Mouse (Mus musculus): ENCODE measurements around the gene Cacna1s. TPM values are rescaled to one million over a fixed set of nuclear protein-coding genes. Genes with fewer than 3 reads are reported as not detected.

Gene Cacna1s
- total RNA-seq, 1 experiment from 2014 or later: 1.6 TPM

DNA sequence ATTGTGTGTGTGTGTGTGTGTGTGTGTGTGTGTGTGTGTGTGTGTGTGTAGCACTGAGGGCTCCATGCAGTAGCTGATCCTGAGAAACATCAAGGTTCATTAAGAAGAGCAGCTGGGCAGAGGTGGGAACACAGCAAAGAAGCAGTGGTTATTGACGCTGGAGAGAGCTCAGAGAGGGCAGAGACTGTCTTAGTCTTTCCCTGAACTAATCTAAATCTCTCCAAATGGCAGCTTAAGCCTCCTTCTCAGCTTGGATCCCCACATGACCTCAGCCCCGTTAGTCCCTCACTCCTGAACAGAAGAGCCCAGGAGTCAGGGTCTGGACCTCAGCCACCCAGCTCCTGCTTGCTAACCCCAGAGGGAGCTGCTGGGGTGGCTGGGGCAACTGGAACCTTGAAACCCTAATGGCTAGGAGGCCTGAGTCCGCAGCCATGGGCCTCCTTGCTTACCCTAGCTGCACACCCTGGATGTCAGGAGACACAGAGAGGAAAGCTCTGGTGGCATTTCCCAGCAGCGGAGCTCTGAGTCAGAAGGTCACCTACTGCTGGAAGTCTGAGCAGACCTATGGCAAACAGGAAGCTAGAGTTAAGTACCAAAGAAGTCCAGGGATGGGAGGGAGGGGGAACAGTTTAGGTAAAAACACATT, 76.5 kb downstream of the Cacna1s start:
- no peak for ATAC-seq (replicated peaks in 1 of 2; ENCODE audit: insufficient read depth in 1 of 2, low FRiP score in 2 of 2, low TSS enrichment in 1 of 2, low read depth in 1 of 2, poor library complexity in 2 of 2, severe bottlenecking in 2 of 2)

DNA sequence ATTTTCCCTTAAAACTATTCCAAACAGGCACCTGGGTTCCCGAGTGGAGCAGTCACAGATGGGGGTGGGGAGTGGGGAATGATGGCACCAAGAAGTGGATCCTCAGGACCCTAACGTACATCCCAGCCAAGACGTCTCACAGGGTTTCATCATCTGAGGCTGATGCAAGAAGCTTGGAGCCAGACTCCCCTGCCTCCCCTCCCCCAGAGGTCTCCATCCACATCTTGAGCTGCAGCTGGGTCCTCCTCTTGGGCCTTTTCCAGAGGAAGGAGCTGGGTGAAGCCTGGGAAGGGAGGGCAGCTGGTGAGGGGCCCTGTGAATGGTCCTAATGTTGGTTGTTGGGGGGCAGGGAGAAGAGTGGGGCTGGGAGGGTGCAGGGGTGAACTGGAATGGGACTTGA, 77.6 kb downstream of the Cacna1s start:
- ATAC-seq (replicated peaks in 1 of 2; ENCODE audit: insufficient read depth in 1 of 2, low FRiP score in 2 of 2, low TSS enrichment in 1 of 2, low read depth in 1 of 2, poor library complexity in 2 of 2, severe bottlenecking in 2 of 2): no peak

DNA sequence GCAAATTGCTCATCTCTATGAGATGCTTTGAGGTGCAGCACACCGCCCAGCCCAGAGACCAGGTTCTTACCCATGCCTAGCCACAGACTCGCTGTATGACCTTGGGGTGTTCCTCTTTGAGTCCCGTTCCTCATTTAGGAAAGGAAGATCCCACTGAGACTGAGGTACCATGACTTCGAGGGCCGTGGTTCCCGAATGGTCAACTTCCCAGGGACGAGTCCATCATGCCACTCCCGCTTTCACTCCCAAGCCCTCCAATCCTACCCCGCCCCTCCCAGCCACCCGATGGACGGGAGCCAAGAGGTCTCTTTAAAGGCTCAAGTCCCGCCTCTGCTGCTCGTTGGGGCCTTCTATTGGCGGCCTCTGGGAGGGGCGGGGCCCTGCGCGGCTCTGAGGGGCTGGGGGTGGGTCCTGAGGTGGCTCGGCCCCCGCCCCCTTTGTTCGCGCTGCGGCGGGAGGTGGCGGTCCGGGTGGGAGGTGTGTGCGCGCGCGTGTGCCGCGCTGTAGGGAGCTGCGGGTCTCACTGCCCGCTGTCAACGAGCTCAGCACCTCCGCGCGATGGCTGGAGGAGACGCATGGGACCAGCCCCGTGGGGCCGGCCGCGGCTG, 78.5 kb downstream of the Cacna1s start, which contains the start of gene Kif21b:
TSS of gene Kif21b (plus strand) at position 439 of the 608 bp plus-strand sequence.
- ATAC-seq (replicated peaks in 1 of 2; ENCODE audit: insufficient read depth in 1 of 2, low FRiP score in 2 of 2, low TSS enrichment in 1 of 2, low read depth in 1 of 2, poor library complexity in 2 of 2, severe bottlenecking in 2 of 2): peak; percentile 56 to 63

DNA sequence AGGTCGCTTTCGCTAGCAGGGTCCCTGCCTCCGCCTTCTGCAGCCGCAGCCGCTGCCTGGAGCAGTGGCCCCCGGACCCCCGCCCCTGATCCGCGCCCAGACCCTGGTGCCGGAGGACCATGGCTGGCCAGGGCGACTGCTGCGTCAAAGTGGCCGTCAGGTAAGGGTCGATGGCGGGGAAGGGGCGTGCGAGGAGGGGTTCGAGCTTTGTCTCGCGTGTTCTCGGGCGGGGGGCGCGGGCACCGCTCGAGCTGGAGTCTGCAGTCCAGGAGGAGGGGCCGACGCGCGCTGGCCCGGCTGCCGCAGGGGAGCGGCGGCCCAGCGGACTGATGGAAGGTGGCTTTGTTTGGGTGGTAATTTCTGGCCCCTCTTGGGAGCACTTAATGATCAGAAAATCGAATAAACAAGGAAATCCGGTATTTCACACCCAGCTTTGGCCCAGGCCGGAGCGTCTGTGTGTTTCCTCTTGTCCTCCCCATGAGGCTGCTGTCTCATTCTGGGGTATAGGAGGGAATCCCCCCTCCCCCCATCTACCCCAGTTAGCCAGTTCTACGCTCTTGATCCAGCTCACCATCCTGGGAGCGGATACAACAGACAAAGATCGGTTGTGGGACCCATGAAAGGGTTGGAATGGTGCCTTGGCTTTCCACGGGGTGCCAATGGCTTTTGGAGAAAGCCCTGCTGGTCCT, 79.2 kb downstream of the Cacna1s start:
- no peak for ATAC-seq (replicated peaks in 1 of 2; ENCODE audit: insufficient read depth in 1 of 2, low FRiP score in 2 of 2, low TSS enrichment in 1 of 2, low read depth in 1 of 2, poor library complexity in 2 of 2, severe bottlenecking in 2 of 2)

DNA sequence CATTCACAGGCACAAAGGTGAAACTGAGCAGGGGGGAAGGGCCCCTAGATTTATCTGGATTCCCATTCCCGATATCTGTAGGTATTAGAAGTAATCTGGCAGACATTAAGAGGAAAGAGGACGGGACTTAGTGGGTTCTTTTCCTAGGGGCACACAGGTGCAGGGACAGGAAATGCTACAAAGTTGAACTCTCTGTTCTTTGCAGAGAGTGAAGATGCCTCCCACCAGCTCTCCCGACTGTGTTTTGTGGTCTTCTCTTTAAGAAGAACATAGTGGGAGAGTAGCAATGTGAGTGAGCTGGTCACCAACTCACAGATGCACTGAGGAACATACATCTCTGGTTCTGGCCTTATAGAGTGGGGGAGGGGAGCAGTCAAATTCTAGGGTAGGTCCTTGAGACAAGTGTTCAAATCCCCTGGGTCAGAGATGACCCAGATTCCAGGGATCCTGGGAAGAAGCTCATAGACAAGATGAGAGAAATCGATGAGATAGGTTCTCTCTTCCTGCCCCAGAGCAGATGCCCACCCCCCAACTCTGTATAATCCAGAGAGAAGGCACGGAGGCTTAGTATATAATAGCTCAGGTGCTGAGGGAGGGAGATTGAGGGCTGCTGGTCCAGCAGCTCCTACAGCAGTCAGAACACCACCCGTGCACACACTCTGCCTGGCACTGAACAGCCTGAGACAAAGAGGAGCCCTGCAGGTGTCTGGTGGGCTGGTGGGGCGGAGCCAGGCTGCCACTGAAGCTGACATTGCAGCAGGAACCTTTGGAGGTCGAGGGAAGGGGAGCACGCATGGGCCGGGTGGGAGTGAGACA, 80.0 kb downstream of the Cacna1s start:
- no peak for ATAC-seq (replicated peaks in 1 of 2; ENCODE audit: insufficient read depth in 1 of 2, low FRiP score in 2 of 2, low TSS enrichment in 1 of 2, low read depth in 1 of 2, poor library complexity in 2 of 2, severe bottlenecking in 2 of 2)

DNA sequence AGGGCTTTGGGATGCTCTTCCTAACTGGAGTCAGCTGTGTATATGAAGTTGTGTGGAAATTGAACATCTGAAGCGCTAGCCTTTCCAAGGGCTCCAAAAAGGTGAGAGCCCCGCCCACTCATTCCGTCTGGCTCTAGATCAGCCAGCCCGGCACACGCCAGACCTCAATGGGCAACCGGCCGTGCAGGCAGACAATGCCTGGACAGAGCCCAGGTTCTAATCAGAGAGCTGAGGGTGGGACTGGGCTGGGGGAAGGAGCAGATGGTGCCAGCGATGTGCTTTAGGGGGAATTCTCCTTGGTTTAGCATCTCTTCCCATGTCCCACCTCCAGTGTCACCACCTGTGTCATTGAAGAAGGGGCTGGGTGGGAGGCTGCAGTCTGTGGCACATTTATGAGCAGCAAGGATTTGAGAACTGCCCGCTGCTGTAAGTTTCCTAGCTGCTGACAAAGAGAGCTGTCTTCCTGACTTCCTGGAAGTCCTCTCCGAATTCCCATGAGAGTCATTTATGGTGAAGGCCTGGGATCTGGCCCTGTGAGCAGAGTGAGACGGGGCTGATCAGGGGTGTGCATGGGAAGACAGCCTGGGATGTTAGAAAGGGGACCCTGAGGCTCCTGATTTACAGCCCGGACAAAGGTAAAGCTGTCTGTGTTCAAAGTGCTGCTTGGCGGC, 81.2 kb downstream of the Cacna1s start:
- ATAC-seq (replicated peaks in 1 of 2; ENCODE audit: insufficient read depth in 1 of 2, low FRiP score in 2 of 2, low TSS enrichment in 1 of 2, low read depth in 1 of 2, poor library complexity in 2 of 2, severe bottlenecking in 2 of 2): no peak

DNA sequence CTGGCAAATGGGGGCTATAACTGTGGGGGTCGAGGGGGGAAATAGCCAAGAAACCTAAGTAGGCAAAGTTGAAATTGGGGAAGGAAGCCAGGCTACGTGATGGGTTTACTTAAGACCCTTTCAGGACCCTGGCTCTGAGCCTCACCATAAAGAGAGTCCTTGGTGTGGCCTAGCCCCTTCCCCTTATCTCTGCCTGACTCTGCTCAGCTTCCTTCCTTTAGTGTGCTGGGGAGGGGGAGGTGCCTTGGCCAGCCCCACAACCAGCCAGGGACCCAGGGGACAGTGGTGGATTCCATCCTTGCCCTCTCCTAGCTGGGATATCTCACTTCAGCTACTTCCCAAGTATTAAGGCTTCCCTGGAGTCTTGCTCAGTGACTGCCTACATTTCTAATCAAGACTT, 82.0 kb downstream of the Cacna1s start:
- no peak for ATAC-seq (replicated peaks in 1 of 2; ENCODE audit: insufficient read depth in 1 of 2, low FRiP score in 2 of 2, low TSS enrichment in 1 of 2, low read depth in 1 of 2, poor library complexity in 2 of 2, severe bottlenecking in 2 of 2)

DNA sequence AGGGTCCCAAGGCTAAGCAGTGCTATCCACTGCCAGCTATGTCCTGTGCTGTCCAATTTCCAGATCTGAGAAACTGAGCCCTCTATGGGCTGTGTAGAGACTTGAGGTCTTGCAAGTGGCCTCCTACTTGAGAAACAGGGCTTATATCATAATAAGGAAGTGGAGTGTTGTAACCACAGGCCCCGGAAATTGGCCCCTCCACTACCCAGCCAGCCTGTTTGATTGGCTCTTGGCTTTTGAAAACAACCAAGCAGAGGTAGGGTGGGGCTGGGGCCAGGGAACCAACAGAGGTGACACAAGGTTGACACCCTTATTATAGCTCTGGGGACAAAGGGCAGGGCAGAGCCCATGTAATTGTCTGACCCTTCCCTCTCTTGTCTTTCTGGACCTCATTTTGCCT, 82.5 kb downstream of the Cacna1s start:
- ATAC-seq (replicated peaks in 1 of 2; ENCODE audit: insufficient read depth in 1 of 2, low FRiP score in 2 of 2, low TSS enrichment in 1 of 2, low read depth in 1 of 2, poor library complexity in 2 of 2, severe bottlenecking in 2 of 2): peak; percentile 71

DNA sequence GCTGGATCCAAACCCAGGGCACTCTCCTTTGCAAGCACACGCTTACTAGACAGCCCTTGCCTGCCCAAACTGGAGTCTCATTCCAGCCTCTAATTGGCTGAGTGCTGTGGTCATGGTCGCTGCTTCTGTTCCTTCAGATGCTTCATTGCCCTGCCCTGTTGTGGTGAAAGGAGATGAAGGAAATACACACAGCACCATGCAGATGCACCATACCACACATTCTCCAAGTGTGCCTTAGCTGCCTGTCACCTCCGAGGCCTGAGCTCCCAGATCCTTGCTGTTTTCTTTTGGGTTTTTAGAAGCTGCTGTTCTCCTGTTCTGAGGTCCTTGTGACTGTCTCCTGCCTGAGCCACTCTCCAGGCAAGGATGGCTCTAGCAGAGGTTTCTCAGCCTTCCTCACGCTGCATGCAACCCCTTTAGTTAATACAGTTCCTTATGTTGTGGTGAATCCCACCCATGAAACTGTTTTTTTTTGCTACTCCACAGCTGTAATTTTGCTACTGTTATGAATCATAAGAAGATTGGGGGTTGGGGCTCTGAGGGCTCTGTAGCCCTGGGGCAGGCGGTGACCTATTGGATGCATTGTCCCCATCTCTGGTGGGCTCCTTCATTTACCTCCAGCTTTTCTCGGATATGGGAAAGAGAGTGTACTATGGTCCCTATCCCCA, 83.4 kb downstream of the Cacna1s start:
- ATAC-seq (replicated peaks in 1 of 2; ENCODE audit: insufficient read depth in 1 of 2, low FRiP score in 2 of 2, low TSS enrichment in 1 of 2, low read depth in 1 of 2, poor library complexity in 2 of 2, severe bottlenecking in 2 of 2): no peak

DNA sequence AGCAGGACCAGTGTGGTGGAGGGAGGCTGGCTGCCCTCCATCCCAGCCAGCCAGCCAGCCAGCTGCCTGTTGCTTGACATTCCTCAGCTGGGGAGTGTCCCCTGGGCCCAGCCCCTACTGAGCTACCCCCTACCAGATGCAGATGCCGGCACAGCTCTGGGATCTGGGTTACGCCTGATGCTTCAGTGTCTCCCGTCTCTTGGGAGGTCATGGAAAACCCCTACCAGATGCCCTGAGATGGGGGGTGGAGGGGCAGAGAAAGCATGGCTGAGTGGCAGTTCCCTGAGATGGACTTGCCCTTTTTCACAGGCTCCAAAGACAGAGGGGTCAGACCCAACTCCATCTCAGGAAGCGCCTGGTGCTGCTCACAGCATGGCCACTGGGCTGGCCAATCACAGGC, 84.0 kb downstream of the Cacna1s start:
- ATAC-seq (replicated peaks in 1 of 2; ENCODE audit: insufficient read depth in 1 of 2, low FRiP score in 2 of 2, low TSS enrichment in 1 of 2, low read depth in 1 of 2, poor library complexity in 2 of 2, severe bottlenecking in 2 of 2): no peak

DNA sequence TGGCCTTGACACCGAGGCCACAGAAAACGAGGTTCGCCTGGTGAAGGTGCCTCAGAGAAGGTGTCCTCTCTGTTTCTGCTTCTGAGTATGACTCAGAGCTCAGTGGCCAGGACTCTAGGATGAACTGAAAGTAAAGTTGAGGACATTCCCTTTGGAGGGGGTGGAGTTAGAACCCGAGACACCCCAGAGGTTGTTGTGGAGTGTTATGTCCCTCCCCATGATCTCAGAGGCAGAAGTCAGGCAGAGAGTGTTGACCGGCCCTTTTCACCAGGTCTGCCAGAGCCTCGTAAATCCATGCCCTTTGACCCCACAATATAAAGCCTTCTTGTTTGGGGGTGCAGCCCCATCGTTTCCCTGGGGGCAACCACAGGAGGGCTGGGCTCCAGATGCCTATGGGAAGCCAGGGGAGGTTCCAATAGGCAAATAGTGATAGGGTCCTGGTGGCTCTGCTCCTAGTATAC, 84.6 kb downstream of the Cacna1s start:
- ATAC-seq (replicated peaks in 1 of 2; ENCODE audit: insufficient read depth in 1 of 2, low FRiP score in 2 of 2, low TSS enrichment in 1 of 2, low read depth in 1 of 2, poor library complexity in 2 of 2, severe bottlenecking in 2 of 2): no peak

DNA sequence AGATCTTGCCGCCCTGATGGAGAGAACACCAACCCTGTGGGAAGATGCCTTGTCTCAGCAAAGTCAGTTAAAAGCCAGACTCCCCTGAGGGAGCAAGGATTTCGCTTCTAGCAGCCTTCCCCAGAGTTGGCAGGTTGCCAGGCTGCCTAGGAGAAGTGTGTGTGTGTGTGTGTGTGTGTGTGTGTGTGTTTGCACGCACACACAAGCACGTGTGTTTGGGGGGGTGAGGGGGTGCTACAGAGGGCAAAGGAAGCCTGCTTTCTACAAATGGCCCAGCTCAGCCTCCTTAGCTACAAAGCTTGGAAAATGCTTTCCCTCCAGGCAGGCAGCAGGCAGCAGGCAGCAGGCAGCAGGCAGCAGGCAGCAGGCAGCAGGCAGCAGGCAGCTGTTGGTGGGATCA, 85.0 kb downstream of the Cacna1s start:
- no peak for ATAC-seq (replicated peaks in 1 of 2; ENCODE audit: insufficient read depth in 1 of 2, low FRiP score in 2 of 2, low TSS enrichment in 1 of 2, low read depth in 1 of 2, poor library complexity in 2 of 2, severe bottlenecking in 2 of 2)

DNA sequence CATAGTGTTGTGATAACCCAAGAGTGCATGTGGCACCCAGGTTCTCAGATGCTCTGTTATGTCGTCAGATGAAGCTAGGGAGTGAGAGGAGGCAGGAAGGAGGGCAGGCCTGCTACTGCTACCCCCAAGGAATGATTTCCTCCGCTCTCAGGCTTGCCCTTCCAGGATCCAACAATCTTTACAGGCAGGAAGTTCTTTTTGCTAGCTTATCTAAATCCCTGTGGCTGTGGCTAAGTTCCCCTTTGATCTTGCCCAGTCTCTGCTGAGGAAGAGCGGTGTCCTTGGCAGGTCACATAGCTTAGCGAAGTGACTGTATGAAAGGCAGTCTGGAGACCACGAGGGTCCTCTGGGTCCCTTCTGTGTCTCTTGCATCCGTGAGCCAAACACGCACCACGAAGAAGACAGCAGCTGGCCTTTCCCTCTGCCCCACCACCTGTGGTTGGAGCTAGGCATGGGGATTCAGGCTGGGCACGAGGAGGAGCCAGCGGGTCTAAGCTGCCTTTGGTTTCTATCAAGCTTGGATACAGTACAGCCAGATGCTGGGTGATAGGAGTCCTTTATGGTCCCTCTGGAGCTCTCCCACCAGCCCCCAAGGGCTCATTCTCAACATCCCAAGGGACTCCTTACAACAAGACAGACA, 85.8 kb downstream of the Cacna1s start:
- ATAC-seq (replicated peaks in 1 of 2; ENCODE audit: insufficient read depth in 1 of 2, low FRiP score in 2 of 2, low TSS enrichment in 1 of 2, low read depth in 1 of 2, poor library complexity in 2 of 2, severe bottlenecking in 2 of 2): no peak

DNA sequence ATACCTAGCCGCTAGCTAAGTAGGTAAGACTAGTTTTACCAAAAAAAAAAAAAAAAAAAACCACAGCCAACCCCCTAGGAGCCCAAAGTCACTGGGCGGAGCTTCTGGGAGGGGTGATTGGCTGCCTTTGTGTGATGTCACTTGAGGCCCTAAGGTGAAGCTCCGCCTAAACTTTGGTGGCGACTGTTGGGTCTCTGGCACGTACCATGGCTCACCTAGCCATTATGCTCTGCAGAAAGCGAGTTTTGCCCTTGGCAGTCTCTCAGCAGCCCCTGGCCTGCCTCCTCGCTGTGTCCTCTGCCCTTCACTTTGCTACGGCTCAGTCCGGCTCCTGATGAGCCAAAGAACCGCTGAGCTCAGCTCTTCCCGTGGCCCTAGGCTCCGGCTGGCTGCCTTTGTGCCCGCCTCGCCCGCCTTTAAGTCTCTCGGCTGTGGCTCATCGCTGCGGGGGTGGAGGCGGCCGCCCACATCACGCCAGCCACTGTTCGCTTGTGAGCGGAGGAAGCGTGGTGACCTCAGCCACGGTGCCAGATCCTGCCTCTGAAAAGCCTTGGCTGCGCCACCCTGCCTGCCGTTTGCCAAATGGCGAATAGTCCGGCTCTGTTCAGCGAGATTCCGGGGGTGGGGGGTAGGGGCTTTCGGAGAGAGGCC, 87.6 kb downstream of the Cacna1s start:
- ATAC-seq (replicated peaks in 1 of 2; ENCODE audit: insufficient read depth in 1 of 2, low FRiP score in 2 of 2, low TSS enrichment in 1 of 2, low read depth in 1 of 2, poor library complexity in 2 of 2, severe bottlenecking in 2 of 2): peak; percentile 79 to 85

DNA sequence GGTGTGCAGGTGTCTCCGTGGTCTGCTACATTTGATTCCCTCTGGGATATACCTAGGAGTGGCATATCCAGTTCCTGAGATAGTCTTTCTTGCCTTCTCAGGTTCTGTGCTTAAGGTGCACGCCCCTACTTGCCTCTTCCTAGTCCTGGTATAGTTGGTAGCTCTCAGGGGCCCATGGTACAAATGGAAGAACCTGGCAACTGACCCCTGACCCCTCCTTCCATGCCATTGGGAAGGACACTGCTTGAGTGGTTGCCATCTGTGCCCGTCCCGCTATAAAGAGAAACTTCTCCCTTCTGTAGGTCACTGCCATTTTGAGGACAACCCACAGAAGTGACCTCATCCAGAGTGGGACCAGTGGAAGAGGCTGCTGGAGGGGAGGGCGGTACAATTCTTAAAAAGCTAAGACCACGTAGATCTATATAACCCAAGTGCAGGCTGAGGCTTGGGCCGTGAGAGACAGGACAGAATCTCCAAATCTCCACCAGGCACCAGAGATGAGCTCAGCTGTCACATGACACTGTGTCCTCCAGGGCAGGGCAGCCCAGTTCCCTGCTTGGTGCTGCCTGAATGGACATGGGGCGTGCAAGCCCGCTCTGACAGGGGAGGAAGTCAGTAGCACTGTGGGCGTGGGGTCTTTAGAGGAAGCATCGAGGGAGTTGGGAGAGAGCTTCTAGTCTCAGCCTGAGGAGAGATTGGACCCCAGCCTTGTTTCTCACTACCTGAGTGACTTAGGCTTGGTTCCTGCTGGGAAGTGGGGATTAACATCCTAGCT, 88.8 kb downstream of the Cacna1s start:
- peak in 1 of 2 experiments; percentile 31; a peak in 1 of 4 replicates for ATAC-seq (replicated peaks in 1 of 2; ENCODE audit: insufficient read depth in 1 of 2, low FRiP score in 2 of 2, low TSS enrichment in 1 of 2, low read depth in 1 of 2, poor library complexity in 2 of 2, severe bottlenecking in 2 of 2)
